Mouse (Mus musculus) hindbrain, postnatal 0 days (tissue): Measurements from ENCODE around the gene Iqce. TPM values are rescaled to one million over a fixed set of nuclear protein-coding genes. Genes with fewer than 3 reads are reported as not detected.

Source experiments
- ATAC-seq: fragments of 200-750 bp; cut with Nextera tagmentation; 2 replicates; pipeline ENCODE4 v1.8.0; 2017; ENCODE audit warnings: mild to moderate bottlenecking, moderate TSS enrichment, moderate library complexity
- DNase-seq: peaks from one replicate; pipeline ENCODE4 v3.0.0-alpha.2; 2015; ENCODE audit warnings: low spot score
- H3K27ac ChIP-seq: fragments of 300-500 bp; sonication (generic); 2 replicates; pipeline ENCODE4 v1.5.1; 2014; ENCODE audit warnings: mild to moderate bottlenecking
- H3K27me3 ChIP-seq: fragments of 300-500 bp; sonication (generic); 2 replicates; pipeline ENCODE4 v1.6.1; 2014; ENCODE audit warnings: low read length, mixed read lengths; ENCODE audit not compliant: insufficient read depth
- H3K36me3 ChIP-seq: fragments of 300-500 bp; sonication (generic); 2 replicates; pipeline ENCODE4 v1.6.1; 2014; ENCODE audit warnings: low read length, mixed read lengths; ENCODE audit not compliant: insufficient read depth
- H3K4me1 ChIP-seq: fragments of 300-500 bp; sonication (generic); 2 replicates; pipeline ENCODE4 v1.6.1; 2014; ENCODE audit warnings: antibody characterized with exemption, low read length, mixed read lengths; ENCODE audit not compliant: insufficient read depth
- H3K4me2 ChIP-seq: fragments of 300-500 bp; sonication (generic); 2 replicates; pipeline ENCODE4 v1.6.1; 2014; ENCODE audit warnings: low read depth, mild to moderate bottlenecking, low read length, moderate library complexity, mixed read lengths
- H3K4me3 ChIP-seq: fragments of 300-500 bp; sonication (generic); 2 replicates; pipeline ENCODE4 v1.5.1; 2014; ENCODE audit warnings: low read length
- H3K9ac ChIP-seq: fragments of 300-500 bp; sonication (generic); replicated peaks from 2 replicates; pipeline ENCODE4 v1.6.1; 2014; ENCODE audit warnings: mild to moderate bottlenecking, low read length, moderate library complexity, mixed read lengths
- H3K9me3 ChIP-seq: fragments of 300-500 bp; sonication (generic); 2 replicates; pipeline ENCODE4 v1.6.1; 2016; ENCODE audit warnings: low read length, mixed read lengths
- CTCF ChIP-seq: IDR thresholded peaks from 2 replicates; pipeline ENCODE4 v1.5.1; 2016; ENCODE audit warnings: antibody characterized with exemption, control low read depth, low read depth
- WGBS: fragments of 180-500 bp; shearing (Covaris S2); extraction: QIAGEN DNeasy Blood & Tissue Kit; methylation state at CpG from one replicate; pipeline ENCODE4 v1.1.7; 2014; 5-methylcytosine and 5-hydroxymethylcytosine counted together
- polyA plus RNA-seq: library from polyadenylated mRNA; unstranded; fragments of >200 nt; fragmentation: Nextera tagmentation; extraction: Ambion mirVana; gene quantifications from 2 replicates; pipeline ENCODE4 v1.2.1, GENCODE M21; 2015
- total RNA-seq: library from RNA; depleted of rRNA; stranded (reverse); fragments of >200 nt; gene quantifications from 2 replicates; pipeline ENCODE4 v1.2.3, GENCODE M21; 2014

Gene Iqce
- total and polyA plus RNA-seq, 2 experiments from 2014 or later: 22.1 to 43.1 TPM

DNA sequence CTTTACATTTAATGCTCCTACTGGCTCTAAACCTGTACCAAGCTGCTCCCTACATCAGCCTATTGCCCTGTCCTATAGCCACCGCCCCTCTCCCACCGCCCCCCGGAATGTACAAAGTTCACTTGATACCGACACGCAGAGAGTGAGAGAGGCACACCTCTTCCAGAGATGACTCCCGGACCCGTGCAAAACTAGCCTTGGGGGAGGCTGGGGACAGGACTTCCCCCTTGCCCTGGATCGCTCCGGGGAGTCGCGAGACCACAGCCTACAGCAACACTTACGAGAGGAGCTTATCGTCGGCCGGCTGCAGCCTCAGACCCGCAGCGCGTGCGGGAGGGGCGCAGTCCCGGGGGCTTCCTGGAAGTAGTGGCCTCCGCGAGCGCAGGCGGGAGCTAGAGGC, 517 bp downstream of the Iqce start:
- peak; percentile 6; the same call in 1 of the 2 replicates for ATAC-seq
- Histone ChIP-seq H3K9me3 (no peaks in the 10 kb centered on the region), H3K4me2 (peak overlapping the region; percentile 81), H3K4me1 (peaks cover 14% of the 10 kb centered on the region), H3K27me3 (no peaks in the 10 kb centered on the region), H3K4me3 (peak overlapping the region; percentile 60), H3K9ac (peak overlapping the region; percentile 67), H3K27ac (peak overlapping the region; percentile 81), H3K36me3 (peaks cover 12% of the 10 kb centered on the region; the same call in 1 of the 2 replicates)
- WGBS: under 1% methylated on average over 25 of the region's 25 CpGs
- no peak for TF ChIP-seq CTCF
- DNase-seq: no peak

DNA sequence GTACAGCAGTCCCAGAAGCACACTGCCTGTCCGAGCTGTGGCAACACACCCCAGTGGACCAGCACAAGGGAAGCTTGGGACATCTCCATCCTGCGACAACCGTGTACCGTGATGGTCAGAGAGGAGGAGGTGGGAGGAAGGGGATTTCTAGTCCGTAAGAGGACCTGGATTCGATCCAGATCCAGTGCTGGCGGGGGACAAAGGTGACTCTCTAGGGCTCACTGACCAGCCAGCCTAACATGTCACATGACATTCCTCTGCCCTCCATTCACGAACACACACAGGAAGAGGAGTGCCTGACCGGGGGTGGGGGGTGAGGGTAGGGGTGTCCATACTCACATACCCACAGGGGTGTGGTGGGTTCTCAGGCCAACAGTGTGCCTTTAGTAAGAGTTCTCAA, 2.4 kb downstream of the Iqce start:
- ATAC-seq: no peak
- Histone ChIP-seq H3K27ac (no peak overlapping the region), H3K9ac (no peak overlapping the region), H3K9me3 (no peaks in the 10 kb centered on the region), H3K36me3 (peaks cover 17% of the 10 kb centered on the region; the same call in 1 of the 2 replicates), H3K27me3 (no peaks in the 10 kb centered on the region), H3K4me1 (peaks cover 14% of the 10 kb centered on the region), H3K4me2 (no peak overlapping the region), H3K4me3 (no peak overlapping the region)
- WGBS: 76% methylated on average over 9 of the region's 9 CpGs
- no peak for TF ChIP-seq CTCF
- no peak for DNase-seq

DNA sequence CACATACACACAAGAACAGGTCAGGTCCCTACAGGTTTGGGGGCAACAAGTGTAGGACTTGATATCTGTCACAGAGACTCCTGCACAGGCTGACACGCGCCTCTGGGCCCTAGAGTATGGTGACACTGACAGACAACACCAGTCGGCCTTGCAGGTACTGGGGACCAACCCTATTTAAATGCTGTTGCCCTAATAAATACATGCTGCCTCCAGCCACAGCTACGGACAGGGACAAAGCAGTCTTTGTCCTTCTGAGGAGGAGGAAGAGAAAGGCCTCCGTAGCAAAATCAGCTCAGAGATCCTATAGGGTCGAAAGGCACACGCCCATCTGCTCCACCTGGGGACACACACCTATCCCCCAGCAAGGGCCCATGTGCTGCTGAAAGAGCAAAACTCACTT, 6.2 kb downstream of the Iqce start:
- Histone ChIP-seq H3K27me3 (no peaks in the 10 kb centered on the region), H3K9ac (no peak overlapping the region), H3K4me2 (no peak overlapping the region), H3K36me3 (peaks cover 23% of the 10 kb centered on the region; the same call in 1 of the 2 replicates), H3K4me1 (0 out of 2 replicates have a peak, but pooled peaks cover 1% of the 10 kb centered on the region), H3K4me3 (no peak overlapping the region), H3K9me3 (no peaks in the 10 kb centered on the region), H3K27ac (no peak overlapping the region)
- 84% methylated on average over 7 of the region's 7 CpGs for WGBS
- no peak for ATAC-seq
- no peak for DNase-seq
- no peak for TF ChIP-seq CTCF

DNA sequence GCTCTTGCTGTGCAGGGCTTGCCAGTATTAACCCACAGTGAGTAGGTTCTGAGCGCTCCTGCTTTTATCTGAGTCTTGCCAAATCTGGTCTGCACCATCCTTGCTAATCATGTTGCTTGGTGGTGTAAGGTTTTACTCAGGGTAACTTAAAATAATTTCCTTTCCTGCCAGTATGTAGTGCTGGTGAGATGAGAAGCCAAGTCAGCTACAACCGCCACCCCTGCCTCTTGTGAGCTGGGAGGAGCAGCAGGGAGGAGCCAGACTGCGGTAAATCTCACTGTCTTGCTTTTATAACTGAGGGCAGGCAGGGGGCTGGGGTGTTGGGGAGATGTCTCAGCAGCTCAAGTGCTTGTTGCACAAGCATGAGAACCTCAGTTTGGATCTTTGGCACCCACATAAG, 13.7 kb downstream of the Iqce start:
- H3K9me3 ChIP-seq: no peaks in the 10 kb centered on the region
- H3K9ac ChIP-seq: no peak overlapping the region
- no peak overlapping the region for H3K27ac ChIP-seq
- H3K4me2 ChIP-seq: no peak overlapping the region
- ATAC-seq (no peak), DNase-seq (no peak)
- H3K4me1 ChIP-seq: no peaks in the 10 kb centered on the region
- 85% methylated on average over 3 of the region's 3 CpGs for WGBS
- no peaks in the 10 kb centered on the region for H3K27me3 ChIP-seq
- TF ChIP-seq CTCF: no peak
- no peak overlapping the region for H3K4me3 ChIP-seq
- H3K36me3 ChIP-seq: peaks cover 20% of the 10 kb centered on the region; the same call in 1 of the 2 replicates

DNA sequence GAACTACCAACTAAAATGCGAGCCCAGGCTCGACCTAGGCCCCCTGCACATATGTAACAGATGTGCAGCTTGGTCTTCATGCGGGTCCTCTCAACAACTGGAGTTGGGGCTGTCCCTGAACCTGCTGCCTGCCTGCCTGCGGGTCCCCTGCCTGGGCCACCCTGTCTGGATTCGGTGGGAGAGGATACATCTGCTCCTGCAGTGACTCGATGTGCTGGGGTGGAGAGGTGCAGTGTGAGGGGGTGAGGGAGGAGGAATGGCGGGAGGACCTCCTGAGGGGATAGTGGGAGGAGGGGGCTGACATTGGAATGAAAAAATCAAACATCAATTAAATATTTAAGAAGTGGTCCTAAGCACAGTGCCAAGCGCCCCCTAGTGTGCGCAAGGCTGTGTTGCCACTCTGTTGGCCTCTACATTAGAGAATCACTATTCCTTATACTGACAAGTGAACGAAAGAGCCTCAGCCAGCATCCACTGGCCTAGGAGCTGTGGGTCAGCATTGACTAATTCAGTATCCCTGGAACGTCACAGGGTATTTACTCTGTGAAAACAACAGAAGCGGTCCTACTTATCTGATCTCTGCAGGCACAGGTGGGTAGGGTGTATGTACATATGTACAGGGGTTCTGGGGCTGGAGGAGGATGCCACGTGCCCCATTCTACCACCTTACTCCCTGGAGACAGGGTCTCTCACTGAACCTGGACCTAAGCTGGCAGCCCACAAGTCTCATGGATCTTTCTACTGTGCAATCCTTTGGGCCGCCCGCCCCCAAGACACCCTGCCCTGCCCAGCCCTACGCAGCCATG, 17.6 kb downstream of the Iqce start:
- Histone ChIP-seq H3K4me1 (no peaks in the 10 kb centered on the region), H3K9me3 (no peaks in the 10 kb centered on the region), H3K27ac (no peak overlapping the region), H3K36me3 (peaks cover 13% of the 10 kb centered on the region; the same call in 1 of the 2 replicates), H3K4me2 (no peak overlapping the region), H3K9ac (no peak overlapping the region), H3K27me3 (no peaks in the 10 kb centered on the region), H3K4me3 (no peak overlapping the region)
- ATAC-seq (peak; percentile 75), DNase-seq (peak; percentile 84)
- TF ChIP-seq CTCF: peak; percentile 87
- WGBS: 59% methylated on average over 16 of the region's 16 CpGs

DNA sequence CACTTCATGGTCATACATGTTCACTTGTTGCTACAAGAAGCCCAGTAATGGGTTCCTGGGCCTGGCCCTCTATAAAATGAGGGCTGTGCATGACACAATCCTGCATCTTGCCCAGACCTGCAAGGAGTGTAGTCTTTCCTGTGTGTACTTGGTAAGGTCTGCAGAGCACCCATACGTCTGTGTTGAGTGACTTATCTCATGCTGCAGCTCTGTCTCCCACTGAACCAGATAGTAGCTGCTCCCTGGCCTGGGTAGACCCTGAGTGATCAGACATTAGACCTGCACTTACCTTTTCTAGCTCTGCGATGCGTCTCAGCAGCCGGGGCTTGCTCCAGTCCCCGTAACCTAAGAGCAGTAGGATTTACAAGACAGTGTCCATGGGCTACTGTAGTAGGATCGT, 20.1 kb downstream of the Iqce start:
- no peak for TF ChIP-seq CTCF
- Histone ChIP-seq H3K27me3 (no peaks in the 10 kb centered on the region), H3K4me1 (no peaks in the 10 kb centered on the region), H3K4me2 (no peak overlapping the region), H3K27ac (no peak overlapping the region), H3K36me3 (peaks cover 6% of the 10 kb centered on the region; the same call in 1 of the 2 replicates), H3K4me3 (no peak overlapping the region), H3K9me3 (no peaks in the 10 kb centered on the region), H3K9ac (no peak overlapping the region)
- 96% methylated on average over 6 of the region's 6 CpGs for WGBS
- no peak for ATAC-seq
- no peak for DNase-seq

DNA sequence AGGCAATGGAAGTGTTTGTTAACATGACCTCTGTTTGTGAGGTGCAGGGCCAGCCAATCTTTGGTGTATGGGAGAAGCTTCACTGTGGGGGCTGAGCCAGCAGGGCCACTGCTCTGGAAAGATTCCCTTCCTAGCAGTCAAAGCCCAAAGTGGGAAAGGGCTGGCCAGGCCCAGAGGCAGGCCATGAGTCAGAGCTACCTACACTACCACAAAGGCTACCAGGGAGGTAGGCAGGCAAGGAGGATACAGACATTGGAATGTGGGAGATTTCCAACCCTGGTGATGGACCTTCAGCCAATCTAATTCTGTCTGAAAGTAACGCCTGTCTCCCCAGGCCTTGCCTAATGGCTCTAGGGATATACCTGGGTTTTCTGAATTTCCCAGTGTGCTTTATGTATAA, 21.2 kb downstream of the Iqce start:
- no peak for TF ChIP-seq CTCF
- no peaks in the 10 kb centered on the region for H3K4me1 ChIP-seq
- H3K27me3 ChIP-seq: no peaks in the 10 kb centered on the region
- no peak overlapping the region for H3K4me3 ChIP-seq
- H3K9me3 ChIP-seq: no peaks in the 10 kb centered on the region
- H3K9ac ChIP-seq: no peak overlapping the region
- no peak overlapping the region for H3K4me2 ChIP-seq
- DNase-seq: no peak
- H3K36me3 ChIP-seq: peaks cover 12% of the 10 kb centered on the region; the same call in 1 of the 2 replicates
- WGBS: 91% methylated on average over 1 of the region's 1 CpGs
- no peak for ATAC-seq
- no peak overlapping the region for H3K27ac ChIP-seq
